Mouse (Mus musculus): ENCODE data around the gene Htra1. TPM values are rescaled to one million over a fixed set of nuclear protein-coding genes. Genes with fewer than 3 reads are reported as not detected.

Gene Htra1
- polyA plus RNA-seq, 1 experiment from 2014 or later: 7.2 TPM

- ATAC-seq (ENCODE audit: insufficient read depth, low FRiP score, low TSS enrichment) (no peak), DNase-seq (ENCODE audit: low spot score) (no peak)
- no peak overlapping the region for H3K27ac ChIP-seq (ENCODE audit: low read depth, low read length)
- no peaks in the 10 kb centered on the region for H3K4me1 ChIP-seq (ENCODE audit: control insufficient read depth, insufficient read depth, low read length)
- 84% methylated on average over 5 of the region's 5 CpGs for WGBS
- H3K4me2 ChIP-seq (ENCODE audit: low read depth): no peak overlapping the region
- H3K36me3 ChIP-seq (ENCODE audit: control insufficient read depth, insufficient read depth, low read length): no peaks in the 10 kb centered on the region
- H3K9ac ChIP-seq (ENCODE audit: low read length): no peak overlapping the region
- H3K9me3 ChIP-seq (ENCODE audit: control insufficient read depth, low read length): no peaks in the 10 kb centered on the region
- no peaks in the 10 kb centered on the region for H3K27me3 ChIP-seq (ENCODE audit: control insufficient read depth, insufficient read depth, low read length)
- H3K4me3 ChIP-seq (ENCODE audit: low read depth, low read length): no peak overlapping the region
These were observed 42.0 kb downstream of the Htra1 start for GRCm38 (mm10) chr7:130977794-130978521.

GRCm38 (mm10) chr7:130978545-130978944 is 42.6 kb downstream of the Htra1 start:
- ATAC-seq (ENCODE audit: insufficient read depth, low FRiP score, low TSS enrichment): no peak
- no peaks in the 10 kb centered on the region for H3K9me3 ChIP-seq (ENCODE audit: control insufficient read depth, low read length)
- no peaks in the 10 kb centered on the region for H3K27me3 ChIP-seq (ENCODE audit: control insufficient read depth, insufficient read depth, low read length)
- H3K4me2 ChIP-seq (ENCODE audit: low read depth): no peak overlapping the region
- no peak overlapping the region for H3K9ac ChIP-seq (ENCODE audit: low read length)
- no peaks in the 10 kb centered on the region for H3K4me1 ChIP-seq (ENCODE audit: control insufficient read depth, insufficient read depth, low read length)
- no peak overlapping the region for H3K4me3 ChIP-seq (ENCODE audit: low read depth, low read length)
- H3K27ac ChIP-seq (ENCODE audit: low read depth, low read length): no peak overlapping the region
- no peaks in the 10 kb centered on the region for H3K36me3 ChIP-seq (ENCODE audit: control insufficient read depth, insufficient read depth, low read length)
- 100% methylated on average over 1 of the region's 1 CpGs for WGBS
- DNase-seq (ENCODE audit: low spot score): no peak

GRCm38 (mm10) chr7:130980130-130980529 is 44.2 kb downstream of the Htra1 start:
- no peak for DNase-seq (ENCODE audit: low spot score)
- Histone ChIP-seq H3K27ac (ENCODE audit: low read depth, low read length) (no peak overlapping the region), H3K4me2 (ENCODE audit: low read depth) (no peak overlapping the region), H3K27me3 (ENCODE audit: control insufficient read depth, insufficient read depth, low read length) (no peaks in the 10 kb centered on the region), H3K4me3 (ENCODE audit: low read depth, low read length) (no peak overlapping the region), H3K9ac (ENCODE audit: low read length) (no peak overlapping the region), H3K36me3 (ENCODE audit: control insufficient read depth, insufficient read depth, low read length) (no peaks in the 10 kb centered on the region), H3K4me1 (ENCODE audit: control insufficient read depth, insufficient read depth, low read length) (no peaks in the 10 kb centered on the region), H3K9me3 (ENCODE audit: control insufficient read depth, low read length) (no peaks in the 10 kb centered on the region)
- 95% methylated on average over 5 of the region's 5 CpGs for WGBS
- no peak for ATAC-seq (ENCODE audit: insufficient read depth, low FRiP score, low TSS enrichment)

- no peak overlapping the region for H3K4me3 ChIP-seq (ENCODE audit: low read depth, low read length)
- H3K4me2 ChIP-seq (ENCODE audit: low read depth): no peak overlapping the region
- H3K36me3 ChIP-seq (ENCODE audit: control insufficient read depth, insufficient read depth, low read length): no peaks in the 10 kb centered on the region
- H3K4me1 ChIP-seq (ENCODE audit: control insufficient read depth, insufficient read depth, low read length): no peaks in the 10 kb centered on the region
- H3K27me3 ChIP-seq (ENCODE audit: control insufficient read depth, insufficient read depth, low read length): no peaks in the 10 kb centered on the region
- ATAC-seq (ENCODE audit: insufficient read depth, low FRiP score, low TSS enrichment): no peak
- H3K9ac ChIP-seq (ENCODE audit: low read length): no peak overlapping the region
- WGBS: 47% methylated on average over 4 of the region's 4 CpGs
- DNase-seq (ENCODE audit: low spot score): no peak
- no peak overlapping the region for H3K27ac ChIP-seq (ENCODE audit: low read depth, low read length)
- H3K9me3 ChIP-seq (ENCODE audit: control insufficient read depth, low read length): no peaks in the 10 kb centered on the region
These were observed 46.5 kb downstream of the Htra1 start for GRCm38 (mm10) chr7:130982371-130982770.

GRCm38 (mm10) chr7:130982881-130983280 is 47.0 kb downstream of the Htra1 start:
- Histone ChIP-seq H3K9me3 (ENCODE audit: control insufficient read depth, low read length) (no peaks in the 10 kb centered on the region), H3K4me2 (ENCODE audit: low read depth) (no peak overlapping the region), H3K27me3 (ENCODE audit: control insufficient read depth, insufficient read depth, low read length) (no peaks in the 10 kb centered on the region), H3K4me1 (ENCODE audit: control insufficient read depth, insufficient read depth, low read length) (no peaks in the 10 kb centered on the region), H3K9ac (ENCODE audit: low read length) (no peak overlapping the region), H3K36me3 (ENCODE audit: control insufficient read depth, insufficient read depth, low read length) (no peaks in the 10 kb centered on the region), H3K4me3 (ENCODE audit: low read depth, low read length) (no peak overlapping the region), H3K27ac (ENCODE audit: low read depth, low read length) (no peak overlapping the region)
- ATAC-seq (ENCODE audit: insufficient read depth, low FRiP score, low TSS enrichment) (no peak), DNase-seq (ENCODE audit: low spot score) (no peak)
- WGBS: 75% methylated on average over 3 of the region's 3 CpGs

GRCm38 (mm10) chr7:130984294-130984693 is 48.4 kb downstream of the Htra1 start:
- no peak overlapping the region for H3K4me3 ChIP-seq (ENCODE audit: low read depth, low read length)
- no peaks in the 10 kb centered on the region for H3K27me3 ChIP-seq (ENCODE audit: control insufficient read depth, insufficient read depth, low read length)
- H3K9me3 ChIP-seq (ENCODE audit: control insufficient read depth, low read length): no peaks in the 10 kb centered on the region
- DNase-seq (ENCODE audit: low spot score): no peak
- no peaks in the 10 kb centered on the region for H3K36me3 ChIP-seq (ENCODE audit: control insufficient read depth, insufficient read depth, low read length)
- no peak overlapping the region for H3K9ac ChIP-seq (ENCODE audit: low read length)
- H3K4me1 ChIP-seq (ENCODE audit: control insufficient read depth, insufficient read depth, low read length): no peaks in the 10 kb centered on the region
- H3K27ac ChIP-seq (ENCODE audit: low read depth, low read length): no peak overlapping the region
- no peak overlapping the region for H3K4me2 ChIP-seq (ENCODE audit: low read depth)
- no peak for ATAC-seq (ENCODE audit: insufficient read depth, low FRiP score, low TSS enrichment)
- WGBS: 82% methylated on average over 7 of the region's 7 CpGs

GRCm38 (mm10) chr7:130985193-130985592 is 49.3 kb downstream of the Htra1 start:
- Histone ChIP-seq H3K36me3 (ENCODE audit: control insufficient read depth, insufficient read depth, low read length) (no peaks in the 10 kb centered on the region), H3K4me1 (ENCODE audit: control insufficient read depth, insufficient read depth, low read length) (no peaks in the 10 kb centered on the region), H3K27ac (ENCODE audit: low read depth, low read length) (no peak overlapping the region), H3K9me3 (ENCODE audit: control insufficient read depth, low read length) (no peaks in the 10 kb centered on the region), H3K9ac (ENCODE audit: low read length) (no peak overlapping the region), H3K4me2 (ENCODE audit: low read depth) (no peak overlapping the region), H3K4me3 (ENCODE audit: low read depth, low read length) (no peak overlapping the region), H3K27me3 (ENCODE audit: control insufficient read depth, insufficient read depth, low read length) (no peaks in the 10 kb centered on the region)
- ATAC-seq (ENCODE audit: insufficient read depth, low FRiP score, low TSS enrichment) (no peak), DNase-seq (ENCODE audit: low spot score) (no peak)
- 84% methylated on average over 12 of the region's 12 CpGs for WGBS

- Histone ChIP-seq H3K9ac (ENCODE audit: low read length) (no peak overlapping the region), H3K27me3 (ENCODE audit: control insufficient read depth, insufficient read depth, low read length) (no peaks in the 10 kb centered on the region), H3K4me1 (ENCODE audit: control insufficient read depth, insufficient read depth, low read length) (no peaks in the 10 kb centered on the region), H3K4me2 (ENCODE audit: low read depth) (no peak overlapping the region), H3K9me3 (ENCODE audit: control insufficient read depth, low read length) (no peaks in the 10 kb centered on the region), H3K36me3 (ENCODE audit: control insufficient read depth, insufficient read depth, low read length) (no peaks in the 10 kb centered on the region), H3K27ac (ENCODE audit: low read depth, low read length) (no peak overlapping the region), H3K4me3 (ENCODE audit: low read depth, low read length) (no peak overlapping the region)
- no peak for ATAC-seq (ENCODE audit: insufficient read depth, low FRiP score, low TSS enrichment)
- 73% methylated on average over 3 of the region's 3 CpGs for WGBS
- no peak for DNase-seq (ENCODE audit: low spot score)
These were observed 49.8 kb downstream of the Htra1 start for GRCm38 (mm10) chr7:130985716-130986115.

GRCm38 (mm10) chr7:130988146-130988545 is 52.2 kb downstream of the Htra1 start:
- H3K9ac ChIP-seq (ENCODE audit: low read length): no peak overlapping the region
- DNase-seq (ENCODE audit: low spot score) (no peak), ATAC-seq (ENCODE audit: insufficient read depth, low FRiP score, low TSS enrichment) (no peak)
- H3K9me3 ChIP-seq (ENCODE audit: control insufficient read depth, low read length): no peaks in the 10 kb centered on the region
- H3K4me1 ChIP-seq (ENCODE audit: control insufficient read depth, insufficient read depth, low read length): no peaks in the 10 kb centered on the region
- H3K27me3 ChIP-seq (ENCODE audit: control insufficient read depth, insufficient read depth, low read length): no peaks in the 10 kb centered on the region
- H3K36me3 ChIP-seq (ENCODE audit: control insufficient read depth, insufficient read depth, low read length): no peaks in the 10 kb centered on the region
- H3K4me2 ChIP-seq (ENCODE audit: low read depth): no peak overlapping the region
- no peak overlapping the region for H3K4me3 ChIP-seq (ENCODE audit: low read depth, low read length)
- 78% methylated on average over 5 of the region's 5 CpGs for WGBS
- H3K27ac ChIP-seq (ENCODE audit: low read depth, low read length): no peak overlapping the region

Data from neural tube, embryonic 11.5 days (tissue).